Comparison of ENCODE assay signal across 15 mouse cellular contexts in genomic region chr3:117728136-117728535, GRCm38 (mm10).
DNase-seq lines count a peak whose midpoint lies in the region; ATAC-seq and TF ChIP-seq lines count a peak whose summit lies in the region.
"Had no signal": no experiment of that assay in that cellular context is flagged by ENCODE, and none has a peak within 500 bp of the region (broad histone marks: within the 10 kb centered on the region; RNA-seq: fewer than 3 reads in every experiment).

No protein-coding gene starts in this region.

- DNase-seq in embryo, embryonic 10 days (ENCODE audit: low spot score): peak; percentile 57
- no peak for DNase-seq in embryo, embryonic 9.5 days (ENCODE audit: extremely low spot score)
- no peak for DNase-seq in layer of hippocampus, adult 2 months (ENCODE audit: low spot score in 2 of 2)
- no peak for DNase-seq in layer of hippocampus, postnatal 10 days (ENCODE audit: low spot score in 2 of 2)
- peak; percentile 55 for DNase-seq in brain, embryonic 14.5 days (ENCODE audit: low read depth)
- no peak for DNase-seq in adrenal gland, postnatal 14 days
- DNase-seq: adrenal gland, postnatal 25 days; B cell, adult 2 months; cerebellum, adult 18-20 months; gastrocnemius, postnatal 10 days; thymus, adult 18-20 months had no signal

- H3K36me3 ChIP-seq in E14TG2a.4 (ENCODE audit: insufficient read depth, low read length): no peaks in the 10 kb centered on the region
- H3K36me3 ChIP-seq: forebrain, embryonic 10.5 days; limb, embryonic 10.5 days had no signal

- H3K27ac ChIP-seq in layer of hippocampus, adult 2 months: no peak overlapping the region
- H3K27ac ChIP-seq: forebrain, embryonic 10.5 days; limb, embryonic 10.5 days had no signal

- H3K4me1 ChIP-seq in E14TG2a.4 (replicated peaks; ENCODE audit: low read depth, low read length): no peaks in the 10 kb centered on the region
- H3K4me1 ChIP-seq: limb, embryonic 10.5 days had no signal

- no peak for ATAC-seq in erythroblast, adult 5-6 weeks (replicated peaks; ENCODE audit: low FRiP score, poor library complexity, severe bottlenecking)

- H3K4me3 ChIP-seq in layer of hippocampus, adult 2 months: no peak overlapping the region
- H3K4me3 ChIP-seq in E14TG2a.4 (replicated peaks; ENCODE audit: low read length): no peak overlapping the region
- H3K4me3 ChIP-seq: forebrain, embryonic 10.5 days; limb, embryonic 10.5 days had no signal

- H3K9me3 ChIP-seq in E14TG2a.4 (ENCODE audit: low read length): no peaks in the 10 kb centered on the region
- H3K9me3 ChIP-seq: forebrain, embryonic 10.5 days; limb, embryonic 10.5 days had no signal

- TF ChIP-seq CTCF in layer of hippocampus, adult 2 months (conservative IDR thresholded peaks at IDR 0.05): peak; percentile 38
- peak; percentile 44 for TF ChIP-seq CTCF in E14TG2a.4 (conservative IDR thresholded peaks at IDR 0.05; ENCODE audit: low read length)
- peak; percentile 10; the same call in 1 of the 2 replicates for TF ChIP-seq CTCF in brain, embryonic 14.5 days (IDR thresholded peaks at IDR 0.05; ENCODE audit: borderline replicate concordance, extremely low read depth, insufficient read depth, insufficient read length)

- TF ChIP-seq POLR2A in brain, embryonic 14.5 days (IDR thresholded peaks at IDR 0.05; ENCODE audit: borderline replicate concordance, extremely low read depth, insufficient read depth, insufficient read length, poor library complexity, severe bottlenecking): no peak

- H3K27me3 ChIP-seq in E14TG2a.4 (ENCODE audit: insufficient read depth, low read length): no peaks in the 10 kb centered on the region

Comparison
In these comparisons a context has a peak if more than half of its experiments do, and no peak if none do; other contexts are left out.
1. DNase-seq: peak in embryo, embryonic 10 days (single experiment) and brain, embryonic 14.5 days (single experiment); none in embryo, embryonic 9.5 days (single experiment), layer of hippocampus, adult 2 months (0 of 2), layer of hippocampus, postnatal 10 days (0 of 2) and adrenal gland, postnatal 14 days (single experiment).
2. Peak in every context shown above with its lines, with median percentiles within 50 percentile points of each other: CTCF ChIP-seq.